Mouse (Mus musculus) limb, embryonic 10.5 days (tissue): ENCODE measurements at regions not wholly inside any gene's neighbourhood (a gene's known extent, or its start where the extent isn't known, plus 50 kb on each side); places are given as distances from the start of the nearest gene placed in this dataset.

ENCODE experiments used
- DNase-seq: peaks from one replicate; pipeline ENCODE4 v3.0.0-alpha.2; 2017; ENCODE audit warnings: low spot score
- H3K27ac ChIP-seq: fragments of 300-500 bp; sonication (generic); 2 replicates; pipeline ENCODE4 v1.5.1; 2016; ENCODE audit warnings: mild to moderate bottlenecking
- H3K27me3 ChIP-seq: fragments of 300-500 bp; sonication (generic); 2 replicates; pipeline ENCODE4 v1.6.1; 2016; ENCODE audit warnings: low read depth, mild to moderate bottlenecking; ENCODE audit not compliant: poor library complexity, severe bottlenecking
- H3K36me3 ChIP-seq: fragments of 300-500 bp; sonication (generic); 2 replicates; pipeline ENCODE4 v1.6.1; 2016; ENCODE audit warnings: mild to moderate bottlenecking, moderate library complexity
- H3K4me1 ChIP-seq: fragments of 300-500 bp; sonication (generic); 2 replicates; pipeline ENCODE4 v1.6.1; 2016
- H3K4me3 ChIP-seq: fragments of 300-500 bp; sonication (generic); 2 replicates; pipeline ENCODE4 v1.5.1; 2016; ENCODE audit warnings: mild to moderate bottlenecking, moderate library complexity
- H3K9me3 ChIP-seq: fragments of 300-500 bp; sonication (generic); replicated peaks from 2 replicates; pipeline ENCODE4 v1.6.1; 2016; ENCODE audit warnings: mild to moderate bottlenecking
- WGBS: fragments of 180-500 bp; shearing (Covaris S2); methylation state at CpG from one replicate; pipeline ENCODE4 v1.1.7; 2016; 5-methylcytosine and 5-hydroxymethylcytosine counted together

DNA sequence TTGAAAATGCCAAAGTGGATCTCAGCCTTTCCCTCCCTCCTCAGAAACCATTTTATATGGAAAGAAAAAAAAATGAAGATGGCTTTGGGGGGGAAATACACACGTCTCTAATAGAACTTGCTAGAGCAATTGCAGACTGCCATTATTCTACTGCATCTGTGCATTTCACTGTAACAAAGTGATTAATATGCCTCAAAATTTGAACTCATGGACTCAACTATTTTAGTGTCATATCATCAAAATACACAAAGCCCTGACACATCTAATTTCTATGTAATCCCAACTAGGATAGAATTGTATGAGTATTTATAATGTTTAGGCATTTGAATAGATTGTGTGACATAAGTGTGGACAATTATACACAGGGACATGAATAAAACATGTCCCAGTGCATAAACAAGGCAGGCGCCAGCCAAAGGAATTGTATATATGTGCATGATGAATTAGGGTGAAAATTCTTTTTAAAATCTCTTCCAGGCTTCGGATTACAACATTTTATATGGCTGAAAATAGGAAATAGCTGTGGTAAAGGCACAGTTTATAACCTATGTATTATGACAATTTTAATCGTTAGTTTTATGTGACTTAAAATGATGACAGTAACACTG lies 115.4 kb upstream of the Fam92a start:
- Histone ChIP-seq H3K27ac (no peak overlapping the region), H3K4me3 (no peak overlapping the region), H3K36me3 (no peaks in the 10 kb centered on the region), H3K9me3 (no peaks in the 10 kb centered on the region), H3K27me3 (no peaks in the 10 kb centered on the region), H3K4me1 (no peaks in the 10 kb centered on the region)
- 84% methylated on average over 4 of the region's 4 CpGs for WGBS
- DNase-seq: no peak

DNA sequence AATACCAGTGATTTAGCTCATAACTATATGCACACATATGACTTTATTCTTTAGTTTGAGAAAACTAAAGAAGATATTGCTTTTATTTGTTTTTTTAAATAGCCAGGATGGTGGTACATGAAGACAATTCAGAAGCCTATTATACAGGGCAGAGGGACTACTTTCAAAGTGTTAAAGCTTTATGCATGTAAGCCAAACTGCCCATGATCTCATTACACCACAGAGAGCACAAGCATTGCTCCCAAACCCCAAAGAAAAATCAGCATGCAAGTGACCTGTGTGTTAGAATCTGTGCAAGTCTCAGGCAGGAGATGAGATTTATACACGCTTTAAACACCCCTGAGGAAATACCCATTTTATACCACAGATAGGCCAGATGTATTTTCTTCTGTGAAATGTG lies 114.6 kb upstream of the Fam92a start:
- Histone ChIP-seq H3K27me3 (no peaks in the 10 kb centered on the region), H3K4me1 (no peaks in the 10 kb centered on the region), H3K27ac (no peak overlapping the region), H3K4me3 (no peak overlapping the region), H3K36me3 (no peaks in the 10 kb centered on the region), H3K9me3 (no peaks in the 10 kb centered on the region)
- 88% methylated on average over 1 of the region's 1 CpGs for WGBS
- no peak for DNase-seq

DNA sequence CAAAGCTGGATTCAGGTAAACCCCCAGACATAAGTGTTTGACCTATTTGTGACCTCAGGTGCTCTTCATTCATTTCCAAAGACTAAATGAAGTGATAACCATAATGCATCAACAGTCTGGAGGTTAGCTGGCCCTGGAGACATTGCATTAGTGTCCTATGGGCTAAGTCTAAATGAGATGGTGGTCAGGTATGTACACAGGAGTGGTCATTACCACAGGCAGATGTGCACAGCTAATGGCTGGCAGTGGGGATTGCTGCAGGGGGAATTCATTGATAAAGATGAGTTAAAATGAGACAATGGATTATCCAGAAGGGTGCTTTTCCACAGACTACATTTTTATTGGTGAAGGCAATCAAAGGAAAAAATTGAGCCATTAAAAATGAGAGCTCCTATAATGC lies 114.2 kb upstream of the Fam92a start:
- no peaks in the 10 kb centered on the region for H3K36me3 ChIP-seq
- DNase-seq: no peak
- H3K27ac ChIP-seq: no peak overlapping the region
- H3K9me3 ChIP-seq: no peaks in the 10 kb centered on the region
- H3K4me3 ChIP-seq: no peak overlapping the region
- H3K27me3 ChIP-seq: no peaks in the 10 kb centered on the region
- no peaks in the 10 kb centered on the region for H3K4me1 ChIP-seq

DNA sequence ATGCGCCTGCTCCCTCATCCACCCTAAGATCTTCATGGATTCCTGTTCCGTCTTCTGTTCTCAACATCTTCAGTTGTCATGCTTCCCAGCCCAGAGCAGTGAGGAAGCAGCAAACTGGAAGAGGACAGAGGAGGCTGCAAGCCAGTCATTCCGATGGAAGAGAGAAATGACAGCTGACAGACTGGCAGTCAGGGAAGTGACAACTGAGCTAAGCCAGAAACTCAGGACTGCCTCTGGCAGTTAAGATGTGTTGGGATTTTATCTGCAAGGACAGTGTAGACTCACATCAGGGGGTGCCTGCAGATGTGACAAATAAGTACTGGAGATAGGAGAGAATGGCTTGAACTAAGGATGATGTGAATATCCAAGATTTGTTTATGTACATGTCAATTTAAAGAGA lies 106.1 kb upstream of the Fam92a start:
- Histone ChIP-seq H3K4me1 (no peaks in the 10 kb centered on the region), H3K9me3 (no peaks in the 10 kb centered on the region), H3K27me3 (no peaks in the 10 kb centered on the region), H3K4me3 (no peak overlapping the region), H3K27ac (no peak overlapping the region), H3K36me3 (no peaks in the 10 kb centered on the region)
- no peak for DNase-seq
- 77% methylated on average over 3 of the region's 3 CpGs for WGBS

DNA sequence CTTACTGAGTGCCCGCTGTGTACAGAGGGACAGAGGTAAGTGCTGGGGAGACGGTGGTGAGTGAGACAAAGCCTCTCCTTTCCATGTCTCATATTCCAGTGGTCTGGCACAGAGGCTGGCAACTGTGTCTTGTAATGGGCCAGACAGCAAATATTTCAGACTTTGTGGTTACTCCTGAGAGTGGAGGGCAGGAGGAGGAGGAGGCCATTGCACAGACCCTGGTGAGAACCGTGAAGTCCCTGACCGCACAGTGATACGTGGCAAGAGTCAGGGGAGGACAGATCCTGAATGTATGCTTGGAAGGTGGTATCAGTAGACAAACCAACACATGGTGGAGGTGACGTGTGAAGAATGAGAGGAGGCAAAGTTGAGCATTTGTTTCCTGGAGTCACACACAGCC lies 101.6 kb upstream of the Fam92a start:
- 86% methylated on average over 6 of the region's 6 CpGs for WGBS
- H3K27me3 ChIP-seq: no peaks in the 10 kb centered on the region
- H3K4me1 ChIP-seq: no peaks in the 10 kb centered on the region
- DNase-seq: no peak
- no peaks in the 10 kb centered on the region for H3K9me3 ChIP-seq
- H3K4me3 ChIP-seq: no peak overlapping the region
- H3K27ac ChIP-seq: no peak overlapping the region
- H3K36me3 ChIP-seq: no peaks in the 10 kb centered on the region

DNA sequence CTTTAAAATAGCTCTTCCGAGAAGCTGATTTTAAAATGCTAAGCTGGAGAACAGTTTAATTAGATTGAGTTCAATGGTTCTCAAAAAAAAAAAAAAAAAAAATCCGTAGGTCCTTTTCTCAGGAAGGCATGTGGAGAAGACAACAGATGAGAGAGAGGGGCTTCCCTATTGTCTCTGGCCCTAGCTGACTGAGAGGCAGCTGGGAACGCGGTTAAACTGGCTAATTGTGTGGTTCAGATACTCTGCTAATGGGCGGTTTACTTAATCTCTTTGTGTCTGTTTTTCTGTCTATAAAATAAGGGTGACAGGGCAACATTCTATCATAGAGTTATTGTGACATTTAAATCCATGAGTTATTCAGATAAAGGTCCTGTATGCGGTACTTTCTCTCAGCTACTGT lies 101.1 kb upstream of the Fam92a start:
- Histone ChIP-seq H3K4me3 (no peak overlapping the region), H3K4me1 (no peaks in the 10 kb centered on the region), H3K9me3 (no peaks in the 10 kb centered on the region), H3K27me3 (no peaks in the 10 kb centered on the region), H3K36me3 (no peaks in the 10 kb centered on the region), H3K27ac (no peak overlapping the region)
- no peak for DNase-seq
- WGBS: 85% methylated on average over 6 of the region's 6 CpGs

DNA sequence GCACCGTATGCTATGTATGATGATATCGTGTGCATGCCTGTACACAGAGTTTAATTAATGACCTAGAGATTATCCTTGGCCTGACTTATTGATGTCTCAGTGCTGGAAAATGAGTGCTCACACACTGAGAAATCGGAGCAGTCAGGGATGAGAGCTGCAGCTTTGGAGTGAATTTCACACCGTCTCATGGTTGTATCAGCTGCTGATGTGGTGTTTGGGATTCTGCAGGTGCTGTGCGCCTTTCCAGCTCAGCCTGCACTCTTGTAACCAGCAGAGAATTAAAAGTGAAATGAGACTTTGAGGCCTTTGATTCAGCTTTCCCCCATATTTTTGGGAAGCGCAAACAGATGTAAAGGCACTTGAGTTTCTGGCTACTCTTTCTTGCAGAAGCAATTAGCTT lies 100.6 kb upstream of the Fam92a start:
- H3K9me3 ChIP-seq: no peaks in the 10 kb centered on the region
- WGBS: 89% methylated on average over 6 of the region's 6 CpGs
- H3K36me3 ChIP-seq: no peaks in the 10 kb centered on the region

DNA sequence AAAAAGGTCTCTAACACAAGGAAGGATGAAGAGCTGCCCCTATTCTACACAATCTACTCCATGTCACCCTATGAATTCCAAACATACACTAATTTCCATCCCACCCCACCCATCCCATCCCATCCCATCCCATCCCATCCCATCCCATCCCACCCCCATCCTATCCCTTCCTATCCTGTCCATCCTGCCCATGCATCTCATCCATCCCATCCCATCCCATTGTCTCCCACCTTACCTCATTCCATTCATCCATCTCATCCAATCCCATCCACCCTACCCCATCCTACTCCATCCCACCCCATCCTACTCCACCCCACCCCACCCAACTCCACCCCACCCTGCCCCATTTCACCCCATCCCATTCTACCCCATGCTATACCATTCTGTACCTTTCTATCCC lies 91.9 kb upstream of the Fam92a start:
- H3K4me3 ChIP-seq: no peak overlapping the region
- H3K4me1 ChIP-seq: no peaks in the 10 kb centered on the region
- no peak overlapping the region for H3K27ac ChIP-seq
- no peaks in the 10 kb centered on the region for H3K27me3 ChIP-seq
- no peaks in the 10 kb centered on the region for H3K9me3 ChIP-seq
- DNase-seq: no peak
- H3K36me3 ChIP-seq: no peaks in the 10 kb centered on the region

More for the DNA sequence above, 100.6 kb upstream of the Fam92a start:
- Histone ChIP-seq H3K27ac (no peak overlapping the region), H3K27me3 (no peaks in the 10 kb centered on the region), H3K4me1 (no peaks in the 10 kb centered on the region), H3K4me3 (no peak overlapping the region)
- no peak for DNase-seq

DNA sequence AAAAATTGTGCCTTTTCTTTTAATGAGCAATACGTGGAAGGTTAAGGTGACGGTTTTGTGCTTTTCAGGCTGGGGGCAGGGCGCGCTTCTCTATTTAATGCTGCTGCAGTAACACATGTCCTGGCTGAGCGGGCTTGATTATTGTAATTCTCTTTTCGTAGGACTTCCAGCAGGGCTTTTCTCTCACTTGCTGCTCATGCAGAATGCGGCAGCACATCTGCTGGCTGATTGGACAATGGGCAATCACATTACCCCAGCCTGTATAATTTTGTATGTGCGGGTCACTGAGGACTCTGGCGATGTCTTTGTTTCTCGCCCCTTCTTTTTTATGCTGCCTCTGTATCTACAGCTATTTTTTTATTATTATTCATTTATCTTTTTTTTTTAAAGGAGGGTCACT lies 91.4 kb upstream of the Fam92a start:
- DNase-seq: no peak
- 95% methylated on average over 10 of the region's 10 CpGs for WGBS
- no peak overlapping the region for H3K4me3 ChIP-seq
- H3K9me3 ChIP-seq: no peaks in the 10 kb centered on the region
- H3K36me3 ChIP-seq: no peaks in the 10 kb centered on the region
- no peaks in the 10 kb centered on the region for H3K4me1 ChIP-seq
- H3K27ac ChIP-seq: no peak overlapping the region
- no peaks in the 10 kb centered on the region for H3K27me3 ChIP-seq

DNA sequence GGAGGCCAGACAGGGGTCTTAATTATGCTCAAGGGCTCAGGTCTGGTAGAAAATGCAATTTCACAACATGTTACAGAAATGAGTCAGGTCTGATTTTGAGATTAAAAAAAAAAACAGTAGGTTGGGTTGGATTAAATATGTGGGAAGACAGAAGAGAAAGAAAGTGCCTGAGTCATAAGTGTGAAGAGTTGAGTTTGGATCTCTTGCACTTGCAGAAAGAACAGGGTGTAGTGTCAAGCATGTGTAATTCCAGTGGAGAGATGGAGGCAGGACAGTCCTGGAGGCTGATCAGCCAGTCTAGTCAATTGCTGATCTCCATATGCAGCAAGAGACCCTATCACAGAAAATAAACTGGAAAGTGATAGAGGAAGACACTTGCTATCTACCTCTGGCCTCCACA lies 76.2 kb upstream of the Fam92a start:
- no peak overlapping the region for H3K4me3 ChIP-seq
- no peaks in the 10 kb centered on the region for H3K36me3 ChIP-seq
- H3K9me3 ChIP-seq: no peaks in the 10 kb centered on the region
- no peaks in the 10 kb centered on the region for H3K4me1 ChIP-seq
- no peak for DNase-seq
- H3K27me3 ChIP-seq: no peaks in the 10 kb centered on the region
- no peak overlapping the region for H3K27ac ChIP-seq

DNA sequence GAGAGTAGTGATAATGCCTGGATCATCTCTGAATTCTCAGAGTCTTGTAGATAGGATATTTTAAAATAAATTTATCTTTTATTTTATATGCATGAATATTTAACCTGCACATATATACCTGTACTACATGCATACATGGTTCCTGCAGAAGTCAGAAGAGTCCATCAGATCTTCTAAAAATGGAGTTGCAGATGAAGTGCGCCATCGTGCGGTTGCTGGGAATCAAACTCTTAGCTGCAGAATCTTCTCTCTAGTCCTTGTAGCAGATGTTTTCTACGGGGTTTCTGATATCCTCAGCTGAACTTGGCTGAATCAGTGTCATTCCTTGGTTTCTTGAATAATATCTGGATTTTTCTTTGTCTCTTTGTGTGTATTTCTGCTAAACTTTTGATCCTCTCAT lies 74.8 kb upstream of the Fam92a start:
- no peak overlapping the region for H3K27ac ChIP-seq
- H3K36me3 ChIP-seq: no peaks in the 10 kb centered on the region
- no peaks in the 10 kb centered on the region for H3K27me3 ChIP-seq
- no peaks in the 10 kb centered on the region for H3K9me3 ChIP-seq
- H3K4me3 ChIP-seq: no peak overlapping the region
- DNase-seq: no peak
- H3K4me1 ChIP-seq: no peaks in the 10 kb centered on the region
- 83% methylated on average over 4 of the region's 4 CpGs for WGBS

DNA sequence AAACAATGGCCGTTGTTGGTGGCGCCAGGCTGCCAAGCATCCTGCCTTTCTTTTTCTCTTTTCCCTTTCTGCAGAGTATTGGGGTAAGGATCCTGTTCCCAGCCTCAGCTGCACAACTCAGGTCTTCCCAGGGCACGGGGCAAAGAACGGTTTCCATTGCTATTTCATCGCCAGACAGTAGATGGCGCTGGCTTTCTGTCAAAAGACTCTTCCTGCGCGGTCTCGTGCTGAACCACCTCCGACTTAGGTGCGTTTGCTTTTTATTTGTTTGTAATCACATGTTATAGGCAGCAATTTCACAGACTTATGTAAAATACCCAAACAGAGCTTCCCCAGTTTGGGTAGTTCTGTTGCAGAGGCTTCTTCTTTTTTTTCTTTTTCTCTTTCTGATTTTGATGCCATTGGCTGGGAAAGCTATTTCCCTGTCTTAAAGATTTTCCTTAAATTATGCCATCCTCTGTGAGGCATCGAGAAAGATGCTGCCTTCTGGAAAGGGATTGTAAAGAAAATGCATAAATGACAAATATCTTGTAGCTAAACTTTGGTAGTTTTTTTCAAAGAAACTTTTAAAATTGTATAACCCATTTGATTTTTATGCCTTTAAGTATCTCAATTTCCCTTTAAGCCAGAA lies 69.2 kb upstream of the Fam92a start:
- H3K4me3 ChIP-seq: no peak overlapping the region
- H3K9me3 ChIP-seq: no peaks in the 10 kb centered on the region
- no peaks in the 10 kb centered on the region for H3K36me3 ChIP-seq
- H3K27ac ChIP-seq: no peak overlapping the region
- DNase-seq: peak; percentile 82
- no peaks in the 10 kb centered on the region for H3K27me3 ChIP-seq
- H3K4me1 ChIP-seq: no peaks in the 10 kb centered on the region
- 6% methylated on average over 12 of the region's 12 CpGs for WGBS

DNA sequence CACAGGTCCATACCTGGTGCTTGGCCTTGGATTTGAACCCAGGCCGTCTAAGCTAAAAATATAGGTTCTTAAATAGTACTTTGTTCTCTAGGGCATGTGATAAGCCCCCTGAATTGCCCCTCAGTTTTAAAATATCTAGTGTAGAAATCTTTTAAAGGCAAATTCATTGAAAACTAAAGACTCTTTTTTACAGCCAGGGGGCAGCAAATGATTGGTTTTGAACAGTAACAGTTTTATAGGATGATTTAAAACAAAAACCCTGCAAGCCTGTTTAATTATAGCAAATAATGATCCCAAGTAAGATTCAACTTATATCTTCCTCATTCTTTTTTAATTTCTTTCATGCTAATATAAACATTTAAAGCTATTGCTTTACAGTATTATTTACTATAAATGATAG lies 58.9 kb upstream of the Fam92a start:
- Histone ChIP-seq H3K27me3 (no peaks in the 10 kb centered on the region), H3K4me3 (no peak overlapping the region), H3K9me3 (no peaks in the 10 kb centered on the region), H3K27ac (no peak overlapping the region), H3K4me1 (no peaks in the 10 kb centered on the region), H3K36me3 (no peaks in the 10 kb centered on the region)
- 76% methylated on average over 1 of the region's 1 CpGs for WGBS
- DNase-seq: no peak
